Mouse (Mus musculus) neural tube, embryonic 15.5 days (tissue): ENCODE measurements around the gene Olfr655. TPM values are rescaled to one million over a fixed set of nuclear protein-coding genes. Genes with fewer than 3 reads are reported as not detected.

Experiments
- ATAC-seq: fragments of 200-750 bp; cut with Nextera tagmentation; 2 replicates; pipeline ENCODE4 v1.8.0; 2017; ENCODE audit warnings: mild to moderate bottlenecking, moderate TSS enrichment, moderate library complexity; ENCODE audit not compliant: low FRiP score
- H3K27ac ChIP-seq: fragments of 300-500 bp; sonication (generic); replicated peaks from 2 replicates; pipeline ENCODE4 v1.5.1; 2015; ENCODE audit warnings: mild to moderate bottlenecking, inconsistent platforms
- H3K27me3 ChIP-seq: fragments of 300-500 bp; sonication (generic); replicated peaks from 2 replicates; pipeline ENCODE4 v1.6.1; 2015; ENCODE audit warnings: inconsistent platforms
- H3K36me3 ChIP-seq: fragments of 300-500 bp; sonication (generic); 2 replicates; pipeline ENCODE4 v1.6.1; 2015; ENCODE audit warnings: inconsistent platforms
- H3K4me1 ChIP-seq: fragments of 300-500 bp; sonication (generic); 2 replicates; pipeline ENCODE4 v1.6.1; 2015; ENCODE audit warnings: inconsistent platforms
- H3K4me2 ChIP-seq: fragments of 300-500 bp; sonication (generic); 2 replicates; pipeline ENCODE4 v1.6.1; 2015; ENCODE audit warnings: inconsistent platforms, mild to moderate bottlenecking, moderate library complexity
- H3K4me3 ChIP-seq: fragments of 300-500 bp; sonication (generic); replicated peaks from 2 replicates; pipeline ENCODE4 v1.5.1; 2015; ENCODE audit warnings: mild to moderate bottlenecking, inconsistent platforms
- H3K9ac ChIP-seq: fragments of 300-500 bp; sonication (generic); replicated peaks from 2 replicates; pipeline ENCODE4 v1.6.1; 2015; ENCODE audit warnings: mild to moderate bottlenecking, inconsistent platforms
- H3K9me3 ChIP-seq: fragments of 300-500 bp; sonication (generic); replicated peaks from 2 replicates; pipeline ENCODE4 v1.6.1; 2016; ENCODE audit warnings: inconsistent platforms
- WGBS: fragments of 180-500 bp; shearing (Covaris S2); methylation state at CpG from one replicate; pipeline ENCODE4 v1.1.7; 2015; ENCODE audit warnings: mixed read lengths; 5-methylcytosine and 5-hydroxymethylcytosine counted together
- polyA plus RNA-seq: library from polyadenylated mRNA; unstranded; fragments of >200 nt; fragmentation: Nextera tagmentation; extraction: Ambion mirVana; gene quantifications from 2 replicates; pipeline ENCODE4 v1.2.1, GENCODE M21; 2015

Gene Olfr655
- polyA plus RNA-seq, 1 experiment from 2014 or later = not detected

DNA sequence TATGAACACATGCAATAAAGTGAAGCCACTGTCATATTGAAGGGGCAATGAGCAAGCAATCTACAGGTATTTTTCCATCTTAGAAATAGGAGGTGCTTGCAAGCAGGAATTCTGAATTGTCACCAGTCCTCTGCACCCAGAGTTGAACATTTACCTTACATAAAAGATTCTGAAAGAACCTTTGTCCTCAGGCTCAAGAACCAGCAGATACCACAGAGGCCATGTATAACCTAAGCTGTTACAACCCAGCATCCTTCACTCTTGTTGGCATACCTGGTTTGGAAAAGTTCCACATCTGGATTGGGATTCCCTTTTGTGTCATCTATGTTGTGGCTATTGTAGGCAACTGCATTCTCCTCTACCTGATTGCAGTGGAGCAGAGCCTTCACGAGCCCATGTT is 48.9 kb downstream of the Olfr655 start:
- no peak overlapping the region for H3K27ac ChIP-seq
- H3K27me3 ChIP-seq = no peaks in the 10 kb centered on the region
- H3K4me2 ChIP-seq = no peak overlapping the region
- 80% methylated on average over 1 of the region's 1 CpGs for WGBS
- no peak for ATAC-seq
- no peak overlapping the region for H3K9ac ChIP-seq
- no peaks in the 10 kb centered on the region for H3K4me1 ChIP-seq
- H3K4me3 ChIP-seq = no peak overlapping the region
- no peaks in the 10 kb centered on the region for H3K9me3 ChIP-seq
- no peaks in the 10 kb centered on the region for H3K36me3 ChIP-seq

DNA sequence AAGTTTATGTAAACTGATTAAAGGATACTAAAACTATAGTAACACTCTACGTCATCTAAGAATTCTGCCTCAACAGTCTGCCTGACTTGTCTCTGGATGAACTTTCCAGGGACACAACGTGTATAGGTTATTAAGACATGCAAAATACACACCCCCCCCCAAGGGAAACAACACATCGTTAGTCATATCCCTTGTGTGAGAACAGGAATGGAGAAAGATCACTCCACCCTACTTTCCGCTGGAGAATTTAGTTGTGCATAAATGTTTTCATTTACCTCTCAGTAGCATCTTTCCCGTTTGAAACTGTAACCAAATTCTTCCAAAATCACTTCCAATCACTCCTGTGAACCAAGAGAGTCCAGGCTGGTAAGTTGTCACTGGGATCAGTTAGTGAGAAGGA is 51.7 kb downstream of the Olfr655 start, which contains the start of gene Olfr651:
Gene Olfr651, plus strand, starts transcription at position 301 of the 400 bp plus-strand sequence.
- Histone ChIP-seq H3K4me2 (no peak within 1 kb of the TSS), H3K4me1 (no peaks in the 10 kb centered on the region), H3K9ac (no peak within 1 kb of the TSS), H3K4me3 (no peak within 1 kb of the TSS), H3K9me3 (no peaks in the 10 kb centered on the region), H3K27me3 (no peaks in the 10 kb centered on the region), H3K36me3 (no peaks in the 10 kb centered on the region), H3K27ac (no peak within 1 kb of the TSS)
- ATAC-seq = no peak
- 79% methylated on average over 5 of the region's 5 CpGs for WGBS

Other genes starting within 250 kb of the Olfr655 start
- gene Trim12c, start 248.4 kb downstream of the Olfr655 start, polyA plus RNA-seq = 0.95 and 1.9 TPM in 2 replicates
- not detected in 2 replicates for gene Trim30b, start 231.9 kb downstream of the Olfr655 start, polyA plus RNA-seq
- 0.24 TPM in 1 of 2 replicates, not detected in the other for gene Trim30c, start 200.9 kb downstream of the Olfr655 start, polyA plus RNA-seq
- 0.77 and 2.8 TPM in 2 replicates for gene Trim30a, start 136.6 kb downstream of the Olfr655 start, polyA plus RNA-seq
- gene Trim30d, start 93.9 kb downstream of the Olfr655 start, polyA plus RNA-seq = 0.45 and 0.96 TPM in 2 replicates
- gene Olfr651, start 51.6 kb downstream of the Olfr655 start, polyA plus RNA-seq = not detected in 2 replicates
- not detected in 2 replicates for gene Olfr652, start 40.9 kb downstream of the Olfr655 start, polyA plus RNA-seq
- gene Olfr653, start 24.5 kb downstream of the Olfr655 start, polyA plus RNA-seq = not detected in 2 replicates
- gene Olfr654, start 14.8 kb downstream of the Olfr655 start, polyA plus RNA-seq = not detected in 2 replicates
- gene Olfr656, start 12.2 kb upstream of the Olfr655 start, polyA plus RNA-seq = not detected in 2 replicates
- gene Olfr657, start 23.0 kb upstream of the Olfr655 start, polyA plus RNA-seq = not detected in 2 replicates
- gene Olfr658, start 45.5 kb upstream of the Olfr655 start, polyA plus RNA-seq = 0.22 and 0.36 TPM in 2 replicates
- not detected in 2 replicates for gene Olfr659, start 65.0 kb upstream of the Olfr655 start, polyA plus RNA-seq
- not detected in 2 replicates for gene Olfr661, start 84.7 kb upstream of the Olfr655 start, polyA plus RNA-seq
- not detected in 2 replicates for gene Usp17le, start 175.7 kb upstream of the Olfr655 start, polyA plus RNA-seq
- not detected in 2 replicates for gene Usp17lb, start 240.8 kb upstream of the Olfr655 start, polyA plus RNA-seq